Mouse (Mus musculus) ES-E14 (cell line): ENCODE measurements at regions not wholly inside any gene's neighbourhood (a gene's known extent, or its start where the extent isn't known, plus 50 kb on each side); places are given as distances from the start of the nearest gene placed in this dataset.

Source experiments
- DNase-seq: peaks from one replicate; pipeline ENCODE4 v3.0.0-alpha.2; 2013; ENCODE audit warnings: low read depth, low spot score
- H3K27ac ChIP-seq: 2 replicates; pipeline ENCODE4 v1.5.1; 2012; ENCODE audit warnings: low read depth, mild to moderate bottlenecking, low read length, moderate library complexity, mixed read lengths; ENCODE audit not compliant: poor library complexity, insufficient read depth, severe bottlenecking
- H3K36me3 ChIP-seq: 2 replicates; pipeline ENCODE4 v1.6.1; 2012; ENCODE audit warnings: mild to moderate bottlenecking, low read length, moderate library complexity, mixed read lengths; ENCODE audit not compliant: control insufficient read depth, poor library complexity, insufficient read depth, severe bottlenecking
- H3K4me1 ChIP-seq, 2 experiments: fragments of 150-350 bp in 1 of 2; sonication (generic) in 1 of 2; 2 replicates each; pipeline ENCODE4 v1.6.1; 2012; ENCODE audit warnings: low read length in 2 of 2, mild to moderate bottlenecking in 1 of 2, mixed read lengths in 1 of 2; ENCODE audit not compliant: control insufficient read depth in 2 of 2, insufficient read depth in 2 of 2, poor library complexity in 1 of 2
- H3K4me3 ChIP-seq, 2 experiments: fragments of 150-350 bp in 1 of 2; sonication (generic) in 1 of 2; 2 replicates each; pipeline ENCODE4 v1.5.1; 2012; ENCODE audit warnings: low read length in 2 of 2, low read depth in 1 of 2, mild to moderate bottlenecking in 1 of 2, mixed read lengths in 1 of 2; ENCODE audit not compliant: insufficient read depth in 1 of 2, poor library complexity in 1 of 2, severe bottlenecking in 1 of 2
- H3K9ac ChIP-seq: 2 replicates; pipeline ENCODE4 v1.6.1; 2012; ENCODE audit warnings: low read depth, mild to moderate bottlenecking, low read length, mixed read lengths; ENCODE audit not compliant: poor library complexity, insufficient read depth, severe bottlenecking
- H3K9me3 ChIP-seq: fragments of 150-350 bp; sonication (generic); 2 replicates; pipeline ENCODE4 v1.6.1; 2012; ENCODE audit warnings: low read depth, mild to moderate bottlenecking, low read length; ENCODE audit not compliant: control insufficient read depth, insufficient read depth
- CHD2 ChIP-seq: IDR thresholded peaks from 2 replicates; pipeline ENCODE4 v1.6.1; 2014; ENCODE audit warnings: mild to moderate bottlenecking, low read depth, low read length, inconsistent platforms
- HCFC1 ChIP-seq: IDR thresholded peaks from 2 replicates; pipeline ENCODE4 v1.6.1; 2012; ENCODE audit warnings: low read length, inconsistent platforms, borderline replicate concordance; ENCODE audit not compliant: insufficient read depth
- MAFK ChIP-seq: IDR thresholded peaks from 2 replicates; pipeline ENCODE4 v1.6.1; 2014; ENCODE audit warnings: mild to moderate bottlenecking, low read depth, low read length, inconsistent platforms; ENCODE audit not compliant: insufficient read depth
- ZC3H11A ChIP-seq: IDR thresholded peaks from 2 replicates; pipeline ENCODE4 v1.6.1; 2012; ENCODE audit warnings: low read depth, mild to moderate bottlenecking, inconsistent platforms, low read length, borderline replicate concordance
- ZNF384 ChIP-seq: IDR thresholded peaks from 2 replicates; pipeline ENCODE4 v1.6.1; 2012; ENCODE audit warnings: low read depth, low read length, inconsistent platforms
- in situ Hi-C, 2 experiments: fragments of 600-800 bp; cut with MboI; formaldehyde crosslinking; loops; one replicate each; pipeline ENCODE4 v1.15.1; 2025; ENCODE audit warnings: low sequenced_read_pairs in 2 of 2, inconsistent platforms in 1 of 2; ENCODE audit not compliant: unreplicated experiment in 2 of 2

DNA sequence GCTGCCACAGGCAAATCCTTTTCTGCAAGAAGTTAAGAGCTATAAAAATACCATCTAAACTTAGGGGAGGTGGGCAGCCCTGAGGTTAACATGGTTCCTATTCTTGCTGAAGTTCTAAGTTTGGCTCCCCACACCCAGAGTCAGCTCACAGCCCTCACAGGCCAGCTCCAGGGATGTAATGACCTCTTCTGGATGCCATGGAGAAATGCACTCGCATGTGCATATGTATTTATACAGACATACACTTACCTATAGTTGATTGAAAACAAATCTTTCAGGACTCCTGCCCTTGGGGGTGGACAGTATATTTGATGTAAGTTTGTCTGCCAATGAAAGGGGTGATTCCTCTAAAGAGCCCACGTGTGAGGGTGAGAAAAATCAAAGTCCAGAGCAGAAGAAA is 95.5 kb upstream of the Prkg2 start:
- H3K9me3 ChIP-seq: no peaks in the 10 kb centered on the region
- H3K9ac ChIP-seq: no peak overlapping the region
- TF ChIP-seq MAFK: no peak
- no peak for TF ChIP-seq CHD2
- no peak for TF ChIP-seq ZC3H11A
- no peak for TF ChIP-seq ZNF384
- no peak for TF ChIP-seq HCFC1
- no peak overlapping the region for H3K27ac ChIP-seq
- in situ Hi-C loops: no loop called here
- no peak overlapping the region for H3K4me3 ChIP-seq
- no peaks in the 10 kb centered on the region for H3K4me1 ChIP-seq
- no peaks in the 10 kb centered on the region for H3K36me3 ChIP-seq
- no peak for DNase-seq

DNA sequence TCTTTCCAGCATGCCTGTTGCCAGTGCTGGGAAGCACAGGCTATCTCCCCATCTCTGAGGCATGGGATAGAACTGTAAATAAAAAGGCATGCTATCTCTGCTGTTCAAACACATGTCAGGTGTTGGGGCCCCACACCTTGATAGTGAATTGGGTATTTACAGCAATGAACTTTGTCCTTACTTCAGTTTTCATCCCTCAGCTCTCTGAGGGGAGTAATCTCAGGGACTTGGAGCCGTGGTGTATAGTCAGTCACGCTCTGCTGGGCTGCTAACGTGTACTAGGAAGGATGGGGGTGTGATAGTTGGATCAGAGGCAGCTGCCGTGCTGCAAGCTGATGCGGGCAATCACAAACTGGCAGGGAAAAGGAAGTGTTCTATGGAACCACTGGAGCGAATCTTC is 91.5 kb upstream of the Prkg2 start:
- in situ Hi-C loops: no loop called here
- Histone ChIP-seq H3K4me1 (no peaks in the 10 kb centered on the region), H3K27ac (no peak overlapping the region)

DNA sequence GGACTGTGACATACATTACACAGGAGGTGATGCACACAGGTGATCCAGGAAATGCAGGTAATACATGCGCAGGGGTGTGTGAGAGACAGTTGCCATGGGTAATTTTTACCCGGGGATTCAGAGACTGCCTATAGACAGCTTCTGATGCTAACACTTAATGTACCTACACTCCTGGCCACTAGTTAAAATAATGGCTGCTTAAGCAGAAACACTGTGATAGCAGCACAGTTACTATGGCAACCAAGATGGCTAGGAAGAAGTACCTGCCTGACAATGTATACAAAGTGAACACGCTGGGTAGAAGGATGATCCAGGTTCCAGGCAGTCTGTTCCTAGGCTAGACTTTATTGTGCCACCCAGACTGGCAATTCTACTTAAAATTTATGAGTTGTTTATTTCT is 88.3 kb upstream of the Prkg2 start:
- H3K9ac ChIP-seq: no peak overlapping the region
- no peaks in the 10 kb centered on the region for H3K9me3 ChIP-seq
- in situ Hi-C loops: no loop called here
- no peak overlapping the region for H3K4me3 ChIP-seq
- no peaks in the 10 kb centered on the region for H3K36me3 ChIP-seq
- H3K27ac ChIP-seq: no peak overlapping the region
- no peaks in the 10 kb centered on the region for H3K4me1 ChIP-seq
- TF ChIP-seq ZC3H11A: no peak
- no peak for TF ChIP-seq MAFK
- no peak for TF ChIP-seq CHD2
- no peak for TF ChIP-seq HCFC1
- no peak for TF ChIP-seq ZNF384
- no peak for DNase-seq

More for the DNA sequence above, 91.5 kb upstream of the Prkg2 start:
- TF ChIP-seq MAFK (no peak), CHD2 (no peak), ZNF384 (no peak), HCFC1 (no peak), ZC3H11A (no peak)
- Histone ChIP-seq H3K4me3 (no peak overlapping the region), H3K36me3 (no peaks in the 10 kb centered on the region), H3K9me3 (no peaks in the 10 kb centered on the region), H3K9ac (no peak overlapping the region)
- DNase-seq: no peak

- H3K4me1 ChIP-seq: no peaks in the 10 kb centered on the region
- no peak overlapping the region for H3K27ac ChIP-seq
- no peak overlapping the region for H3K9ac ChIP-seq
- TF ChIP-seq ZC3H11A (no peak), HCFC1 (no peak), MAFK (no peak), CHD2 (no peak), ZNF384 (no peak)
- in situ Hi-C loops: no loop called here
- no peak for DNase-seq
- H3K9me3 ChIP-seq: no peaks in the 10 kb centered on the region
- no peaks in the 10 kb centered on the region for H3K36me3 ChIP-seq
- no peak overlapping the region for H3K4me3 ChIP-seq
These were observed 74.6 kb upstream of the Prkg2 start for GRCm38 (mm10) chr5:99111755-99112154.

GRCm38 (mm10) chr5:99111235-99111634 is 74.1 kb upstream of the Prkg2 start:
- no peaks in the 10 kb centered on the region for H3K4me1 ChIP-seq
- H3K9ac ChIP-seq: no peak overlapping the region
- no peak overlapping the region for H3K27ac ChIP-seq
- no peak for TF ChIP-seq ZC3H11A
- no peaks in the 10 kb centered on the region for H3K9me3 ChIP-seq
- in situ Hi-C loops: no loop called here
- H3K4me3 ChIP-seq: no peak overlapping the region
- no peaks in the 10 kb centered on the region for H3K36me3 ChIP-seq
- no peak for DNase-seq
